Mouse (Mus musculus) MEL (cell line): ENCODE measurements around the gene Tamm41. TPM values are rescaled to one million over a fixed set of nuclear protein-coding genes. Genes with fewer than 3 reads are reported as not detected.

ENCODE experiments used
- DNase-seq: peaks from one replicate; pipeline ENCODE4 v3.0.0; 2011; ENCODE audit warnings: low read depth, low spot score
- H3K27ac ChIP-seq: 2 replicates; pipeline ENCODE4 v1.5.1; 2012; ENCODE audit warnings: low read depth, mild to moderate bottlenecking, control low read depth, low read length, moderate library complexity; ENCODE audit not compliant: control insufficient read depth
- H3K27me3 ChIP-seq, 2 experiments: fragments of 150-350 bp in 1 of 2; sonication (generic) in 1 of 2; 2 replicates each; pipeline ENCODE4 v1.6.1; 2012; ENCODE audit warnings: low read length in 2 of 2, mild to moderate bottlenecking in 2 of 2, improper control_type of control experiment in 1 of 2, moderate library complexity in 1 of 2; ENCODE audit not compliant: insufficient read depth in 2 of 2, control insufficient read depth in 1 of 2
- H3K36me3 ChIP-seq, 2 experiments: 2 replicates each; pipeline ENCODE4 v1.6.1; 2012 to 2014; ENCODE audit warnings: low read length in 2 of 2, improper control_type of control experiment in 1 of 2, inconsistent platforms in 1 of 2, mild to moderate bottlenecking in 1 of 2; ENCODE audit not compliant: insufficient read depth in 2 of 2, control insufficient read depth in 1 of 2
- H3K4me1 ChIP-seq, 2 experiments: fragments of 150-350 bp in 1 of 2; sonication (generic) in 1 of 2; 2 replicates each; pipeline ENCODE4 v1.6.1; 2012; ENCODE audit warnings: low read length in 2 of 2, improper control_type of control experiment in 1 of 2, mild to moderate bottlenecking in 1 of 2; ENCODE audit not compliant: insufficient read depth in 2 of 2, control insufficient read depth in 1 of 2
- H3K4me3 ChIP-seq, 2 experiments: fragments of 150-350 bp in 1 of 2; sonication (generic) in 1 of 2; 2 replicates each; pipeline ENCODE4 v1.5.1; 2012; ENCODE audit warnings: low read depth in 2 of 2, low read length in 2 of 2, mild to moderate bottlenecking in 2 of 2, moderate library complexity in 2 of 2, control low read depth in 1 of 2, improper control_type of control experiment in 1 of 2; ENCODE audit not compliant: control insufficient read depth in 1 of 2, insufficient read depth in 1 of 2
- H3K79me2 ChIP-seq: 2 replicates; pipeline ENCODE4 v1.6.1; 2012; ENCODE audit warnings: mild to moderate bottlenecking, low read length, moderate library complexity; ENCODE audit not compliant: control insufficient read depth, poor library complexity, insufficient read depth
- H3K9ac ChIP-seq: 2 replicates; pipeline ENCODE4 v1.6.1; 2012; ENCODE audit warnings: low read depth, mild to moderate bottlenecking, control low read depth, low read length, moderate library complexity; ENCODE audit not compliant: control insufficient read depth, poor library complexity, severe bottlenecking
- H3K9me3 ChIP-seq: fragments of 150-350 bp; sonication (generic); replicated peaks from 2 replicates; pipeline ENCODE4 v1.6.1; 2012; ENCODE audit warnings: mild to moderate bottlenecking, low read length, improper control_type of control experiment, moderate library complexity; ENCODE audit not compliant: insufficient read depth
- CHD1 ChIP-seq: IDR thresholded peaks from 2 replicates; pipeline ENCODE4 v1.6.1; 2012; ENCODE audit warnings: low read depth, mild to moderate bottlenecking, inconsistent platforms, low read length, improper control_type of control experiment
- E2F4 ChIP-seq: IDR thresholded peaks from 2 replicates; pipeline ENCODE4 v1.6.1; 2011; ENCODE audit warnings: low read depth, low read length, improper control_type of control experiment, borderline replicate concordance
- EP300 ChIP-seq, 2 experiments: IDR thresholded peaks; 2 replicates each; pipeline ENCODE4 v1.6.1; 2011; ENCODE audit warnings: improper control_type of control experiment in 2 of 2, low read length in 2 of 2, low read depth in 1 of 2, mild to moderate bottlenecking in 1 of 2
- GABPA ChIP-seq: IDR thresholded peaks from 2 replicates; pipeline ENCODE4 v1.6.1; 2012; ENCODE audit warnings: low read depth, mild to moderate bottlenecking, inconsistent platforms, low read length, improper control_type of control experiment, moderate library complexity
- KAT2A ChIP-seq: conservative IDR thresholded peaks from 2 replicates; pipeline ENCODE4 v1.6.1; 2012; ENCODE audit warnings: low read depth, low read length, improper control_type of control experiment, inconsistent platforms
- MYB ChIP-seq: IDR thresholded peaks from 2 replicates; pipeline ENCODE4 v1.6.1; 2011; ENCODE audit warnings: mild to moderate bottlenecking, low read depth, low read length, improper control_type of control experiment
- NRF1 ChIP-seq: IDR thresholded peaks from 2 replicates; pipeline ENCODE4 v1.6.1; 2014; ENCODE audit warnings: low read depth, mild to moderate bottlenecking, inconsistent platforms, low read length, improper control_type of control experiment, moderate library complexity; ENCODE audit not compliant: poor library complexity, insufficient read depth, severe bottlenecking
- POLR2AphosphoS5 ChIP-seq: IDR thresholded peaks from 2 replicates; pipeline ENCODE4 v1.6.1; 2012; ENCODE audit warnings: low read depth, borderline replicate concordance, mild to moderate bottlenecking, inconsistent platforms, low read length, moderate library complexity, mixed read lengths
- TCF12 ChIP-seq: IDR thresholded peaks from 2 replicates; pipeline ENCODE4 v1.6.1; 2014; ENCODE audit warnings: low read depth, mild to moderate bottlenecking, inconsistent platforms, low read length, improper control_type of control experiment, moderate library complexity
- USF1 ChIP-seq: IDR thresholded peaks from 2 replicates; pipeline ENCODE4 v1.6.1; 2014; ENCODE audit warnings: low read depth, mild to moderate bottlenecking, inconsistent platforms, low read length, improper control_type of control experiment, moderate library complexity
- USF2 ChIP-seq, 2 experiments: IDR thresholded peaks; 2 replicates each; pipeline ENCODE4 v1.6.1; 2011 to 2012; ENCODE audit warnings: improper control_type of control experiment in 2 of 2, low read length in 2 of 2, borderline replicate concordance in 1 of 2, inconsistent platforms in 1 of 2, low read depth in 1 of 2, mild to moderate bottlenecking in 1 of 2; ENCODE audit not compliant: insufficient read depth in 1 of 2
- ZC3H11A ChIP-seq: IDR thresholded peaks from 2 replicates; pipeline ENCODE4 v1.6.1; 2012; ENCODE audit warnings: low read depth, mild to moderate bottlenecking, inconsistent platforms, low read length, improper control_type of control experiment
- ZMIZ1 ChIP-seq: IDR thresholded peaks from 2 replicates; pipeline ENCODE4 v1.6.1; 2012; ENCODE audit warnings: low read depth, mild to moderate bottlenecking, inconsistent platforms, low read length, improper control_type of control experiment, moderate library complexity
- ZNF384 ChIP-seq: IDR thresholded peaks from 2 replicates; pipeline ENCODE4 v1.6.1; 2012; ENCODE audit warnings: low read depth, mild to moderate bottlenecking, inconsistent platforms, low read length, improper control_type of control experiment
- polyA plus RNA-seq, 2 experiments: library from polyadenylated mRNA; stranded (reverse) in 1 of 2; unstranded in 1 of 2; fragments of >175 nt in 1 of 2; fragments of >200 nt in 1 of 2; gene quantifications; 2 replicates each; pipeline versions ENCODE4 v1.2.1 to v1.2.4; 2012; ENCODE audit warnings: low replicate concordance in 2 of 2, low read depth in 1 of 2; ENCODE audit not compliant: insufficient read length in 2 of 2, insufficient read depth in 1 of 2, missing spikeins in 1 of 2
- total RNA-seq: library from RNA; depleted of rRNA; stranded (reverse); fragments of 300-350 nt; gene quantifications from 2 replicates; pipeline ENCODE4 v1.2.3, GENCODE M21; 2012

The Tamm41 gene
- total and polyA plus RNA-seq, 3 experiments, result 80.5 to 87.4 TPM; not detected in 1

GRCm38 (mm10) chr6:114968361-114969212 is 69.1 kb downstream of the Tamm41 start (continued):
- TF ChIP-seq NRF1 (peak; percentile 50; the same call in 1 of the 2 replicates), ZC3H11A (no peak), CHD1 (0 out of 2 replicates have a peak, but pooled peaks have one; percentile 50), KAT2A (no peak)

GRCm38 (mm10) chr6:114967623-114968022 is 70.1 kb downstream of the Tamm41 start:
- Histone ChIP-seq H3K79me2 (no peaks in the 10 kb centered on the region; the same call in 1 of the 2 replicates), H3K4me3 (peak overlapping the region; percentile 80 to 96), H3K36me3 (peaks cover 0 to 32% of the 10 kb centered on the region in 2 experiments; a peak in 2 of 4 replicates), H3K27me3 (no peaks in the 10 kb centered on the region), H3K9ac (peak overlapping the region; percentile 67), H3K27ac (peak overlapping the region; percentile 61), H3K4me1 (peaks cover 14 to 30% of the 10 kb centered on the region in 2 experiments; a peak in 3 of 4 replicates), H3K9me3 (no peaks in the 10 kb centered on the region)
- no peak for TF ChIP-seq TCF12
- TF ChIP-seq NRF1, result peak; percentile 82
- no peak for TF ChIP-seq POLR2AphosphoS5
- no peak for TF ChIP-seq E2F4
- TF ChIP-seq USF2 (IDR thresholded peaks at IDR 0.05; ENCODE audit: borderline replicate concordance in 1 of 2, insufficient read depth in 1 of 2, low read depth in 1 of 2, low read length in 2 of 2), result no peak
- TF ChIP-seq EP300 (IDR thresholded peaks at IDR 0.05; ENCODE audit: low read depth in 1 of 2, low read length in 2 of 2), result no peak
- DNase-seq, result peak; percentile 85

- no peak overlapping the region for H3K9ac ChIP-seq
- DNase-seq, result peak; percentile 26
- H3K79me2 ChIP-seq, result no peaks in the 10 kb centered on the region; the same call in 1 of the 2 replicates
- TF ChIP-seq USF2 (IDR thresholded peaks at IDR 0.05; ENCODE audit: borderline replicate concordance in 1 of 2, insufficient read depth in 1 of 2, low read depth in 1 of 2, low read length in 2 of 2) (no peak), ZNF384 (peak; percentile 53), GABPA (no peak), E2F4 (no peak), ZMIZ1 (no peak), USF1 (no peak), MYB (no peak)
- H3K4me3 ChIP-seq, result no peak overlapping the region
- peaks cover 14 to 30% of the 10 kb centered on the region in 2 experiments; a peak in 3 of 4 replicates for H3K4me1 ChIP-seq
- no peaks in the 10 kb centered on the region for H3K9me3 ChIP-seq
- H3K36me3 ChIP-seq, result peaks cover 0 to 32% of the 10 kb centered on the region in 2 experiments; a peak in 2 of 4 replicates
- no peak overlapping the region for H3K27ac ChIP-seq
- no peaks in the 10 kb centered on the region for H3K27me3 ChIP-seq
These were observed 71.1 kb downstream of the Tamm41 start for GRCm38 (mm10) chr6:114966396-114967154.
